Mouse (Mus musculus): ENCODE data around the gene Mobp.

The Mobp gene

GRCm38 (mm10) chr9:120134529-120135160 is 14.9 kb upstream of the Mobp start:
- no peak for DNase-seq (ENCODE audit: inconsistent age in 2 of 2, low spot score in 1 of 2)

GRCm38 (mm10) chr9:120135454-120135853 is 14.1 kb upstream of the Mobp start:
- no peak for DNase-seq (ENCODE audit: inconsistent age in 2 of 2, low spot score in 1 of 2)

- peak; percentile 69 to 90 for DNase-seq (ENCODE audit: inconsistent age in 2 of 2, low spot score in 1 of 2)
Observed at GRCm38 (mm10) chr9:120140652-120141051, 8.9 kb upstream of the Mobp start.

- no peak for DNase-seq (ENCODE audit: inconsistent age in 2 of 2, low spot score in 1 of 2)
Observed at GRCm38 (mm10) chr9:120144474-120144873, 5.0 kb upstream of the Mobp start.

- no peak for DNase-seq (ENCODE audit: inconsistent age in 2 of 2, low spot score in 1 of 2)
Observed at GRCm38 (mm10) chr9:120151152-120151551, 1.6 kb downstream of the Mobp start.

GRCm38 (mm10) chr9:120151906-120152399 is 2.4 kb downstream of the Mobp start:
- DNase-seq (ENCODE audit: inconsistent age in 2 of 2, low spot score in 1 of 2), result no peak

- no peak for DNase-seq (ENCODE audit: inconsistent age in 2 of 2, low spot score in 1 of 2)
Observed at GRCm38 (mm10) chr9:120158047-120158446, 8.5 kb downstream of the Mobp start.

- no peak for DNase-seq (ENCODE audit: inconsistent age in 2 of 2, low spot score in 1 of 2)
Observed at GRCm38 (mm10) chr9:120163862-120164261, 14.4 kb downstream of the Mobp start.

- DNase-seq (ENCODE audit: inconsistent age in 2 of 2, low spot score in 1 of 2), result no peak
Observed at GRCm38 (mm10) chr9:120167826-120168225, 18.3 kb downstream of the Mobp start.

GRCm38 (mm10) chr9:120171295-120171694 is 21.8 kb downstream of the Mobp start:
- peak; percentile 58 to 87 for DNase-seq (ENCODE audit: inconsistent age in 2 of 2, low spot score in 1 of 2)

- DNase-seq (ENCODE audit: inconsistent age in 2 of 2, low spot score in 1 of 2), result no peak
Observed at GRCm38 (mm10) chr9:120174436-120175137, 25.1 kb downstream of the Mobp start.

GRCm38 (mm10) chr9:120178813-120179212 is 29.3 kb downstream of the Mobp start:
- no peak for DNase-seq (ENCODE audit: inconsistent age in 2 of 2, low spot score in 1 of 2)

- DNase-seq (ENCODE audit: inconsistent age in 2 of 2, low spot score in 1 of 2), result peak; percentile 23 to 53
Observed at GRCm38 (mm10) chr9:120184499-120184898, 35.0 kb downstream of the Mobp start.

GRCm38 (mm10) chr9:120186856-120187255 is 37.3 kb downstream of the Mobp start:
- DNase-seq (ENCODE audit: inconsistent age in 2 of 2, low spot score in 1 of 2), result peak in 1 of 2 experiments; percentile 27

- no peak for DNase-seq (ENCODE audit: inconsistent age in 2 of 2, low spot score in 1 of 2)
Observed at GRCm38 (mm10) chr9:120190891-120191290, 41.4 kb downstream of the Mobp start.

GRCm38 (mm10) chr9:120191362-120192098 is 42.0 kb downstream of the Mobp start:
- peak; percentile 55 to 91 for DNase-seq (ENCODE audit: inconsistent age in 2 of 2, low spot score in 1 of 2)

GRCm38 (mm10) chr9:120192742-120193141 is 43.2 kb downstream of the Mobp start:
- no peak for DNase-seq (ENCODE audit: inconsistent age in 2 of 2, low spot score in 1 of 2)

GRCm38 (mm10) chr9:120200873-120201272 is 51.4 kb downstream of the Mobp start:
- DNase-seq (ENCODE audit: inconsistent age in 2 of 2, low spot score in 1 of 2), result no peak

GRCm38 (mm10) chr9:120201743-120202142 is 52.2 kb downstream of the Mobp start:
- peak in 1 of 2 experiments; percentile 17 for DNase-seq (ENCODE audit: inconsistent age in 2 of 2, low spot score in 1 of 2)

- DNase-seq (ENCODE audit: inconsistent age in 2 of 2, low spot score in 1 of 2), result peak in 1 of 2 experiments; percentile 49
Observed at GRCm38 (mm10) chr9:120202683-120203082, 53.2 kb downstream of the Mobp start.

GRCm38 (mm10) chr9:120203936-120204335 is 54.4 kb downstream of the Mobp start:
- DNase-seq (ENCODE audit: inconsistent age in 2 of 2, low spot score in 1 of 2), result no peak

GRCm38 (mm10) chr9:120206897-120207296 is 57.4 kb downstream of the Mobp start:
- DNase-seq (ENCODE audit: inconsistent age in 2 of 2, low spot score in 1 of 2), result no peak

Data from adrenal gland, adult (tissue).